Mouse (Mus musculus) midbrain, embryonic 14.5 days (tissue): ENCODE measurements at regions not wholly inside any gene's neighbourhood (a gene's known extent, or its start where the extent isn't known, plus 50 kb on each side); places are given as distances from the start of the nearest gene placed in this dataset.

ENCODE experiments used
- ATAC-seq: fragments of 200-750 bp; cut with Nextera tagmentation; 2 replicates; pipeline ENCODE4 v1.8.0; 2017; ENCODE audit warnings: moderate number of reproducible peaks, moderate library complexity; ENCODE audit not compliant: low FRiP score, low TSS enrichment
- DNase-seq: peaks from one replicate; pipeline ENCODE4 v3.0.0-alpha.2; 2015
- H3K27ac ChIP-seq: fragments of 300-500 bp; sonication (generic); replicated peaks from 2 replicates; pipeline ENCODE4 v1.5.1; 2014; ENCODE audit warnings: mild to moderate bottlenecking, low read depth, low read length, moderate library complexity
- H3K27me3 ChIP-seq: fragments of 300-500 bp; sonication (generic); 2 replicates; pipeline ENCODE4 v1.6.1; 2014; ENCODE audit warnings: low read length, control low read depth, mixed read lengths; ENCODE audit not compliant: control insufficient read depth, insufficient read depth
- H3K36me3 ChIP-seq: fragments of 300-500 bp; sonication (generic); 2 replicates; pipeline ENCODE4 v1.6.1; 2014; ENCODE audit warnings: low read length, control low read depth; ENCODE audit not compliant: control insufficient read depth, insufficient read depth
- H3K4me1 ChIP-seq: fragments of 300-500 bp; sonication (generic); 2 replicates; pipeline ENCODE4 v1.6.1; 2014; ENCODE audit warnings: mild to moderate bottlenecking, antibody characterized with exemption, low read length, control low read depth; ENCODE audit not compliant: control insufficient read depth, insufficient read depth
- H3K4me2 ChIP-seq: fragments of 300-500 bp; sonication (generic); 2 replicates; pipeline ENCODE4 v1.6.1; 2014; ENCODE audit warnings: mild to moderate bottlenecking, low read length, moderate library complexity
- H3K4me3 ChIP-seq: fragments of 300-500 bp; sonication (generic); replicated peaks from 2 replicates; pipeline ENCODE4 v1.5.1; 2014; ENCODE audit warnings: low read depth, low read length
- H3K9ac ChIP-seq: fragments of 300-500 bp; sonication (generic); replicated peaks from 2 replicates; pipeline ENCODE4 v1.6.1; 2014; ENCODE audit warnings: mild to moderate bottlenecking, low read length, moderate library complexity
- H3K9me3 ChIP-seq: fragments of 300-500 bp; sonication (generic); 2 replicates; pipeline ENCODE4 v1.6.1; 2016; ENCODE audit warnings: low read length, control low read depth, mixed read lengths; ENCODE audit not compliant: control insufficient read depth
- WGBS: fragments of 180-500 bp; shearing (Covaris S2); extraction: QIAGEN DNeasy Blood & Tissue Kit; methylation state at CpG from one replicate; pipeline ENCODE4 v1.1.7; 2014; 5-methylcytosine and 5-hydroxymethylcytosine counted together

DNA sequence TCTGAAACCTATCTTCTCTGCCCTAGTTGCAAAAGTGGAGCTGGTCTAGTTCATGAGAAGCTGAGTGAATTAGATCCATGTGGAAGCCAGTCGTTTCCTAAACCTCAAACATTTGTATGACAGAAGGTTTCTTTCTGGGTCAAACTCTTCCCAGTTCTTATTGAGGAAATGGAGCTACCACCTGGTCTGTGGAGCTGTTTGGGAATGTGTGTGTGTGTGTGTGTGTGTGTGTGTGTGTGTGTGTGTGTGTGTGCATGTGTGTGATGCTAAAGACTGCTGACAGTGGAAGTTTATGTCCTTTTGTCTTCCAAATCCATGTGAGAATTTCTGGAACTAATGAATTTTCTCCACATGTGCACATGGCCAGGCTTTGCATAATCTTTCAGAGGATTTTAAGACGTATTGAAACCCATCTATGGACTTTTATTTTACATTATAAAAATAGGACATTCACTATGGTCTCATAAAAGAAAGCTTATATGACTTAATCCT, 324.9 kb upstream of the Nr2f1 start:
- ATAC-seq (peak; percentile 60; the same call in 1 of the 2 replicates), DNase-seq (peak; percentile 37)
- Histone ChIP-seq H3K36me3 (no peaks in the 10 kb centered on the region), H3K27ac (no peak overlapping the region), H3K9ac (no peak overlapping the region), H3K4me2 (no peak overlapping the region), H3K4me1 (no peaks in the 10 kb centered on the region), H3K9me3 (no peaks in the 10 kb centered on the region), H3K27me3 (no peaks in the 10 kb centered on the region), H3K4me3 (no peak overlapping the region)
- WGBS: 29% methylated on average over 2 of the region's 2 CpGs

DNA sequence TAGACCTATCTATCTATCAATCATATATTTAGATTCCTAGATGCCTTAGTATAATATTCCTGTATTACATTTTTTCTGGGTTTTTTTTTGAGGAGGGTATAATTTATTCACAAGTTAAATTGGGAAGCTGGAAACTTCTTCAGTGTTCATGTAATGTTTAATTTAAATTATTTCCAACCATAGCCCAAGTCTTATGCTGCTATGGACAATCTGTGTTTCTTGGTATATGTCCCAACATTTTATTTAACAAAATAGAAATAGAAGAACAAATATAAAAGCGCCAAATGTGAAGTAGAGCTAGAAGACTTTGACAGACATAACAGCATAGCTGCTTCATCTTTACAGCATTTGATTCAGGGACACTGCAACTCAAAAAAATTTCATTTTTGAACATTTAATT, 321.2 kb upstream of the Nr2f1 start:
- no peaks in the 10 kb centered on the region for H3K9me3 ChIP-seq
- H3K36me3 ChIP-seq: no peaks in the 10 kb centered on the region
- 93% methylated on average over 1 of the region's 1 CpGs for WGBS
- no peaks in the 10 kb centered on the region for H3K4me1 ChIP-seq
- no peak overlapping the region for H3K27ac ChIP-seq
- no peaks in the 10 kb centered on the region for H3K27me3 ChIP-seq
- no peak overlapping the region for H3K4me2 ChIP-seq
- no peak overlapping the region for H3K4me3 ChIP-seq
- DNase-seq (no peak), ATAC-seq (no peak)
- H3K9ac ChIP-seq: no peak overlapping the region

DNA sequence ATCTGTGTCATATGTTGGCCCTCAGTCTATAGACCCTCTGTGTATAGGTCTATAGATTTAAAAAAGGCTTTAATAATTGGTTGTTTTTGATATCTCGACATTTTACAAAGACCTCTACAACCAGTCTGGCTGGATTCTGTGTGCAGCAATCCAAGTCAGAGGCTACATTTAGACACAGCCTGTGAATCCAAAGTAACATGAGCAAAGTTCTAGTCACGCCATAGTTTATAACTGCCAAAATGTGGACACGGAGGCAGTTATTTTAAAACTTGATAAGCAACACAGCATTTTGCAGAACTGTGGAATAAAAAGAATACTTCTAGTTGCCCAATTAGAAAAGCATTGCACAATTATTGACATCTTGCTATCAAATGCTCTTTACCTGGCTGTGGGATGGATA, 320.6 kb upstream of the Nr2f1 start:
- H3K36me3 ChIP-seq: no peaks in the 10 kb centered on the region
- no peak overlapping the region for H3K9ac ChIP-seq
- H3K27me3 ChIP-seq: no peaks in the 10 kb centered on the region
- DNase-seq (no peak), ATAC-seq (no peak)
- H3K27ac ChIP-seq: no peak overlapping the region
- no peak overlapping the region for H3K4me3 ChIP-seq
- H3K4me1 ChIP-seq: no peaks in the 10 kb centered on the region
- 90% methylated on average over 3 of the region's 3 CpGs for WGBS
- no peak overlapping the region for H3K4me2 ChIP-seq
- no peaks in the 10 kb centered on the region for H3K9me3 ChIP-seq

GRCm38 (mm10) chr13:78500551-78500950, 301.0 kb upstream of the Nr2f1 start:
- ATAC-seq (no peak), DNase-seq (no peak)
- 90% methylated on average over 7 of the region's 7 CpGs for WGBS

GRCm38 (mm10) chr13:78483760-78484357, 284.3 kb upstream of the Nr2f1 start:
- no peak for ATAC-seq
- 89% methylated on average over 2 of the region's 2 CpGs for WGBS
- no peak overlapping the region for H3K27ac ChIP-seq

More at GRCm38 (mm10) chr13:78500551-78500950, 301.0 kb upstream of the Nr2f1 start:
- no peak overlapping the region for H3K4me2 ChIP-seq
- H3K4me3 ChIP-seq: no peak overlapping the region
- no peaks in the 10 kb centered on the region for H3K4me1 ChIP-seq
- H3K36me3 ChIP-seq: no peaks in the 10 kb centered on the region
- no peak overlapping the region for H3K27ac ChIP-seq
- H3K9ac ChIP-seq: no peak overlapping the region
- no peaks in the 10 kb centered on the region for H3K9me3 ChIP-seq
- H3K27me3 ChIP-seq: no peaks in the 10 kb centered on the region

GRCm38 (mm10) chr13:78482929-78483759, 283.6 kb upstream of the Nr2f1 start:
- H3K27me3 ChIP-seq: no peaks in the 10 kb centered on the region
- DNase-seq (peak; percentile 50), ATAC-seq (no peak)
- no peaks in the 10 kb centered on the region for H3K4me1 ChIP-seq
- no peaks in the 10 kb centered on the region for H3K36me3 ChIP-seq
- 76% methylated on average over 9 of the region's 9 CpGs for WGBS
- H3K27ac ChIP-seq: no peak overlapping the region
- no peak overlapping the region for H3K4me2 ChIP-seq
- H3K4me3 ChIP-seq: no peak overlapping the region
- no peak overlapping the region for H3K9ac ChIP-seq
- H3K9me3 ChIP-seq: no peaks in the 10 kb centered on the region

More at GRCm38 (mm10) chr13:78483760-78484357, 284.3 kb upstream of the Nr2f1 start:
- Histone ChIP-seq H3K36me3 (no peaks in the 10 kb centered on the region), H3K4me1 (no peaks in the 10 kb centered on the region), H3K9me3 (no peaks in the 10 kb centered on the region), H3K27me3 (no peaks in the 10 kb centered on the region), H3K4me3 (no peak overlapping the region), H3K9ac (no peak overlapping the region), H3K4me2 (no peak overlapping the region)
- DNase-seq: no peak

DNA sequence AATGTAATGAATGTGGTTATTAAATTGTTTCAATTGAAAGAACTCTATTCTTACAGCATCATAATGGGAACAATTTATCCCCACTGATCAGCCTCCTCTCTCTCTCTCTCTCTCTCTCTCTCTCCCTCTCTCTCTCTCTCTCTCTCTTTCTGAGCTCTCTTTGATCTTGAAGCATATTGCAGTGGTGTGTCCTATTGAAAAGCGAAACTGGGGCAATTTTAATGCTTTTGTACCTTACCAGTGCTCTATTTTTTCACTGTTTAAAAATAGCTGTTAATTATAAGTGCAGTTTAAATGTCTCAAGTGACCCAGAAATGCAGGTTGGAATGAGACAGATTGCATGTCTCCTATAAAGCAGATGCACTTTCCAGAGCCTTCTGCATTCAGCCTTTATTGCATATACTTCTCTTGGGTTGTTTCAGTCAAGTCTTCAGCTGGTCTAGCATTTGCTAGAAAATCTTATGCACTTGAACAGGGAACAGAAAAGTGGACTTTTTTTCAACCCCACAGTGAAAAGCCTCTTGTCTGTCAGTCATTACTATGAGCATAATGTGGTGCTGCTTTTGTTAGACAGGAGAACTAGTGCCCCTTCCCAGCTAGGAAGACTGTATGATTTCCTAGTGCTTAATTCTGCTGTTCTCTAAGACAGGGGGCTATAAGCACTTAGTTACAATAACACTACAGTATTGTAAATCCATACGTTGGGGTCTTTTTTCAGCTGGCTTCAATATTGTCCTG, 251.9 kb upstream of the Nr2f1 start:
- DNase-seq: peak; percentile 12
- ATAC-seq: no peak
- H3K9ac ChIP-seq: no peak overlapping the region
- no peak overlapping the region for H3K4me2 ChIP-seq
- no peaks in the 10 kb centered on the region for H3K27me3 ChIP-seq
- WGBS: 34% methylated on average over 2 of the region's 2 CpGs
- H3K4me1 ChIP-seq: peaks cover 9% of the 10 kb centered on the region
- H3K27ac ChIP-seq: no peak overlapping the region
- no peak overlapping the region for H3K4me3 ChIP-seq
- no peaks in the 10 kb centered on the region for H3K9me3 ChIP-seq
- no peaks in the 10 kb centered on the region for H3K36me3 ChIP-seq

DNA sequence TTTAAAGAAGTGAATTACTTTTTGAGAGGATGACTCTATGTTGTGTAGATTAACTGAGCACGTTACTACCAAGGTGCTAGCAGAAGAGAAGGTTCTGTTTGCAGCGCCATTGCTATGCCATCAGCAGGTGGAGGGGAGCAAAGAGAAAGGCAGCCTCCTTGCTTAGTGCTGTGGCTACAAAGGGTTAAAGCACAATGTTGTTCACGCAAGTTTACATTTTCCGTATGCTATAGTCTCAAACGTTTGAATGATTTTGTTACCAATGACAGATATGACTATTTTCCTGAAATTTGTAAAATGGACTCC, 247.1 kb upstream of the Nr2f1 start:
- H3K9ac ChIP-seq: 0 out of 2 replicates have a peak overlapping the region, but pooled peaks have one; percentile 5
- H3K4me1 ChIP-seq: peaks cover 30% of the 10 kb centered on the region
- H3K27ac ChIP-seq: no peak overlapping the region
- ATAC-seq (no peak), DNase-seq (no peak)
- peak overlapping the region; percentile 47 for H3K4me2 ChIP-seq
- no peaks in the 10 kb centered on the region for H3K9me3 ChIP-seq
- 23% methylated on average over 5 of the region's 5 CpGs for WGBS
- no peaks in the 10 kb centered on the region for H3K27me3 ChIP-seq
- H3K4me3 ChIP-seq: peak overlapping the region; percentile 7
- no peaks in the 10 kb centered on the region for H3K36me3 ChIP-seq
